Mouse (Mus musculus) gastrocnemius, postnatal 4 days (tissue): Measurements from ENCODE around the gene Prss57. TPM values are rescaled to one million over a fixed set of nuclear protein-coding genes. Genes with fewer than 3 reads are reported as not detected.

ENCODE experiments used
- DNase-seq, 2 experiments: peaks; one replicate each; pipeline ENCODE4 v3.0.0; 2021 to 2022; ENCODE audit warnings: low spot score in 2 of 2, mixed read lengths in 2 of 2
- long read RNA-seq, 2 experiments: library from polyadenylated mRNA; stranded (forward); transcript quantifications; one replicate each; pipeline ENCODE4 v2.0.0; 2021
- total RNA-seq, 2 experiments: library from RNA; stranded (reverse); gene quantifications; 2 replicates each; pipeline ENCODE4 v1.2.3; 2021

Prss57 gene
- not detected for total RNA-seq
- long read RNA-seq, experiment 1, partial matches to known transcripts, result 0 of 1 reads
- long read RNA-seq, experiment 1, other reads (novel, unspliced or antisense), result 0 of 1 reads
- long read RNA-seq, experiment 2, result 0 reads

DNA sequence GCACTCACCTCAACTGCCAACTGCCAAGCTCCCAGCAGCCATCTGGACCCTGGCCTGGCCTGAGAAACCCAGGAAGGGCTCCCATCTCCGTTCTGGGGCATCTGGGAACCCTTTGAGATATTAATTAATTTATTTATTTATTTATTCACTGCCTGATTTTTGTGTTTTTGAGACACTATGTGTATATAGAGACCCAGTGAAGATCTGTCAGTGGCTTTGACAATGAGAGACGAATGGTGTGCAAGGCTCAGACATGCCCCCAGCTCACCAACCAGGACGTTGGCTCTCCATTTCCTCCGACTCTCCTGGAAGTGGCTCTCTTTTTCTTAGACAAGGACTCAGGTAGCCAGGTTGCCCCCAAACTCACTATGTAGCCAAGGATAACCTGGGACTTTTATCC is at the start of gene Prss57:
Gene Prss57, minus strand, starts transcription at position 101 of the 400 bp plus-strand sequence.
- no peak for DNase-seq

DNA sequence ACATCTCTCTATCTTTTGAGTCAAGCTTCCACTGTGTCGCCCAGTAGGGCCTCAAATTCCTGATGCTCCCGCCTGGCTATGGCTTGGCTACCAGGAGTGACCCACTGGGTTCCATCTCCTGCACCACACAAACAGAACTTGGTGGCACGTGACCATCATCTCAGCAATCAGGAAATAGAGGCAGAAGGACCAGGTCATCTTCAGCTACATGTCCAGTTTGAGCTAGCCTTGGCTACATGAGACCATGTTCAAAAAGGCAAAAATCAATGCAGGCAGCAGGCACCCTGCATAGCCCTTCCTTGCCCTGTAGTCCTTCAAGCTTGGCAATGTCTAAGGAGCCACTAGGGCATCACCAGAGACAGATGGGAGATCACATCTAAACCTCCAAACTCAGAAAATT is 49.3 kb upstream of the Prss57 start:
- DNase-seq, result no peak

DNA sequence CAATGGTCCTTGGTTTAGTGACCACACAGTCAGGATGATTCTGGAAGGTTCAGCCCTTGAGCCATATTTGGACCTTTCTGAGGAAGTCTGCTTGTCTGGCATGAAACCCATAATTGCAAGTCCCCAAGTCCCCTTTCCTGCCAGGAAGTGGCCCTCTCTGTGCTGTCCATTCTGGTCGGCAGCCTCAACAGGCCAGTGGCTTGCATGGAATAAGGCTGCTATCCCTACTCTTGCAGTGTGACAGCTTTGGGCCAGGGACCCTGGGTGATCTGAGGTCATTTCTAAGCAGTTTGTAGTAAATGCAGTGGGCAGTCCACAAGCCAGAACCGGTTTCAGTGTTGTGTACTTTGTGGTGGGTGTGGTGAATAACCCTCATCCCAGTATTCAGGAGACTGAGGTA is 47.4 kb upstream of the Prss57 start:
- DNase-seq, result no peak

DNA sequence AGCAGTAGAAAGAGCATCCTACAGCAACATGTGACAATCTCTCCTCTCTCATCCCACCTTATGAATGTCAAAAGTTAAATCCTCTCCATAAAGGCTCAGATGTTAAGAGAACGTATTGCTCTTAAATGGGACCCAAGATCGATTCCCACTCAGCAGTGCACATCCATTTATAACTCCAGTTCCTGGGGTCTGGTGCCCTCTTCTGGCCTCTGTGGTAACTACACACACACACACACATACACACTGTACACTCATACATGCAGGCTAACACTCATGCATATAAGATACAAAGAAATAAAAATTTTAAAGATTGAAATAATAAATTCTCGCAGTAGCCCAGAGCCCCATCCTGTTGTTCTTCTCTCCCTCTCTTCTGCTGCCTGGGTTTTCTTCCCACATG is 46.2 kb upstream of the Prss57 start:
- no peak for DNase-seq

DNA sequence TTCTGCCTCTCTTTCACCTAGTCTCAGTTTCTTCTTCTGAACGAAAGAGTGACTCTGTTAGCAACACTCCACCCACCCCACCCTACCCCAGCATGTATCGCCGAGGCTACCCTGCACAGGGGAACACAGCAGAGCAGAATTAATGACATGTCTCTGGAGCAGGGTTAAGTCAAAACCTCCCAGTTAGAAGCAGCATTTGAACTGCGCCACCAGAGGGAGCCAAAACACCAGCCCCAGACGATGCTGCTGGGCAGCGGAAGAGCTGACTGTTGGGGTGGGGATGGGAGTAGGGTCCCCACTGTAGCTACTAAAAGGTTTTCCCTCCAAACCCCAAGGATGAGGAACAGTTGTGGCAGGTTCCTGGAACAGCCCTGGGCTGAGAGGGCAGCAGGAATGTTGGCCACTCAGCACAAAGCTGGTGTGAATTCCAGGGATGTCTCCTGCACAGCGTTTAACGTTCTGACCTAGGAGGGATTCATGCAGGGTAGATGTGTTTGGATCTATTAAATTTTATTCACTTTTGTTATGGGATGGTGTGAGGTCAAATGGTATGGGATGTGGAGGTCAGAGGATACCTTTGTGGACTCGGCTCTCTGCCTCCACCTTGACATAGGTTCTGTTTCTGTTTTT is 44.1 kb upstream of the Prss57 start:
- peak in 1 of 2 experiments; percentile 79 for DNase-seq

DNA sequence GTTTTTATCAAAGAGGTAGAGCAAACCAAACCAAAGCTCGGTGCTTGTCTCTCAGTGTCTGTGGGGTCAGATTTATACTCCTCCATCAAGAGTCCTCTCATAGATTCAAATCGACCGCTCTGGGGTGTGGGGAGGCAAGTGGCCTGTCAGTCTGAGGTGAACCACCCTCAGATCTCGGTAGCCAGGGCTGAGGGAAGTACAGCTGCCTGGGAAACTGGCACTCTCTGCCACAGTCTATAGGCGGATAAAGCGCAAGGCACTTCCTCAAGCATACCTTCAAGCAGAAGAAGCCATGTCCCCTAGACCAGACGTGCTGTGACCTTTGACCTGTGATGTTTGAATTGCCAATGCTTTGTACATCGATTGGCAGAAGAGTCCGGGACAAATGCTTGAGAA is 42.0 kb upstream of the Prss57 start:
- DNase-seq, result no peak

DNA sequence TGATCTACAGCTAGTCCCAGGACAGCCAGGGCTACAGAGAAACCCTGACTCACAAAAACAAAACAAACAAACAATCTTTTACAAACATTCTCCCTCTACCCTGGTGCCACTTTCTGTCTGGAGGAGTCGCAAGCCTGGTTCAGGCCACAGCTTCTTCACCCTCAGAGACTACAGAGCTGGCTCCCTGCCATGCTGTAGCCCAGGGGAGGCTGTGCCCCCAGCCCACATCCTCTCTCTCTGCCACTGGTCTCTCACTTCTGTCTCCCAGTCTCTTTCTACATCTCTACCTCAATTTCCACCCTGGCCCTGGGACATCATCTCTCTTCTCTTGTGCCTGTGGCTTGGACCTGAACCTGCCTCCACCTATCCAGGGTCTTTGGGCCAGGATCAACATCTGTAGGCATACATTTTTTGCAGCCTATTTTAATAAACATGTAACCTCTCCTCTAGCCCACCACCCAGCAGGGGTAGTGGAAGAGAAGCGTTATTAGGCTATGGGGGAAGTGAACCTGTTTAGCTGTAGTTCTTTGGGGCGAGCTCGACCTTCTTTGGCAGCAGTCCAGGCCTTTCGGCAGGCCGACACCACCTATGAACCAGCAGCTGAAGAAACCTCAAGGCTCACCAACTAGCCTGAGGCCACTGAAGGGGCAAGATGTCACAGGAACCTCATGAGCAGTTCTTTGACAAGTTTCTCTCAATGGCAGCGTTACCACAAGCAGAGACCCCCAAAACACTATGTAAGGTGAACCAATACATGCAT is 41.4 kb upstream of the Prss57 start:
- DNase-seq, result no peak

DNA sequence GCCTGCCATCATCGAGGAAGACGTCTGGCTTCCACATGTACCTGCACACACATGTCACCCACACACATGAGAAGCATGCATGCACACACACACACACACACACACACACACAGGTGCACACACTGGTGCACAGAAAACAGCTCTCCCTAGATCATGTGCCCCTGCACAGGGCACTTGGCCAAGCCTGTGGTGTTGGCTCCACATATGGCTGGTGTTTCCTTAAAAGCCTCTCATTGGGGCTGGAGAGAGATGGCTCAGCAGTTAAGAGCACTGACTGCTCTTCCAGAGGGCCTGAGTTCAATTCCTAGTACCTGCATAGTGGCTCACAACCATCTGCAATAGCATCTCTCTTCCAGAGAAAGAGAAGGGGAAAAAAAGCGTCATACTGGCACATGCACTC is 40.8 kb upstream of the Prss57 start:
- DNase-seq, result no peak

DNA sequence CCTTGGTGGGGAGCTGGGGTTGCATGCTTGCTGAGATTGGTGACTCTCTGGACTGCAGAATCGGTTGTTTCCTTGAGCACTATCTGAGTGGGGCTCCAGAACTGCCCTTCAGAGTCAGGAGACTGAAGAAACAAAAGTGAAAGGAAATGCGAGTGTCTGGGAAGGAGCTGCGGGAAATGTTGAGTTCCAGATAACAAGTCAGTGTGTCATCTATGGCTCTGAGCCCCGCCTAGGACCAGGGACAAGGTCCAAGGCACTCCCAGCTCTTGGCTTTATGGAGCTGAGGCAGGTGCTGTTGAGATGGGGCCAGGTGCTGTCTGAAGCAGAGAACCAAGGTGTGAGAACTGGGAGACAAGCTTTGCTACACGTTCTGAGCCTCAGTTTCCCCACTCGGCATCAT is 33.7 kb upstream of the Prss57 start:
- no peak for DNase-seq

DNA sequence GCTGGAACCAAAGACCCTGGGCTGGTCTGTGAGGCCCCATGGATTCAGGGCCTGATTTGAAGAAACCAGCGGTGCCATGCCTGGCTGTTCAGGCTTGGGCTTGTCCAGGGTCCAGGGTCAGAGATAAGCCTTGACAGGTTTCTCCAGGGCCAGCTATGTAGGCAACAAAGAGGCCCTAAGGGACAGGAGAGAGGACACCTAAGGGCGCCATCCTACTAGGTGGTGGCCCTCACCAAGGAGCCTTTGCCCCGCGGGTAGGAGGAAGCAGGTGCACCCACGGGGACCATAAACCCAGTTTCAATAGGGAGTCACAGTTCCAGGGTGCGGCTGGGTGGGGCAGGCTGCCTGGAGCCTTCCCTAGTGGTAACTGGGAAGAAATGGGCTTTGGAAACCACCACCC is 32.2 kb upstream of the Prss57 start:
- DNase-seq, result no peak

DNA sequence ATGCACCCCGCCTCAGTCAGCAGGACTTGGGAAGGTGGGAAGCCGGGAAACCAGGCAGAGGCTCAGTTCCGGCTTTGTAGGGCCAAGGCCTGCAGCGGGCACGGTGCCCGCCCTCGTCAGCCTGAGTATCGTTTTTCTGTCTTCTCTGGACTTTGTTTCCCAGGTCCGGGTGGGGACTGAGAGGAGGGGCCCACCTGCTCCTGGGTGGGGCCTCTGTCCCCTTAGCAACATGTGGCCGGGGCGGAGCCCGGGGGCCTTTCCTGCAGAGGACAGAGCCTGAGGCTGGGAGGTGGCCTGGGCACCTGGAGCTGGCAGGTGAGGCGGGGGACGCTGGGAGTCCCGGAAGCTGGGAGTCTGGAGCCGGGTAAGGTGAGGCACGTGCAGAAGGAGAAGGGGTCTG is 31.6 kb upstream of the Prss57 start:
- DNase-seq, result no peak

DNA sequence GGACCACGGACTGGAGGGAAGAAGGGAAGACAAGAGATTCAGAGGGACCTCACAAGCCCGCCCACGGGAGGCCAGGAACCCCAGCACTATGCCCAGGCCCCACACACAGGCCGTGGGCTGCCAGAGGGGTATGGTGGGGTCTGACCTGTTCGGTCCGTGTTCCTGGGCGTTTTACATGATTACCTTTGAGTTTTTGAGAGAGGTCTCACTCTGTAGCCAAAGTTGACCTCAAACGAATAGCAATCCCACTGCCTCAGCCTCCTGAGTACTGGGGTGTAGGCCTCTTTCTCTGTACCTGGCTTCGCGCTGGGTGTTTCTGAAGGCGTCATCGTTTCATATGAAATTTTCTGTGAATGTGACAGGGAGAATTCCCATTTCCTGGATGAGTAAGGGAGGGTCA is 31.0 kb upstream of the Prss57 start:
- DNase-seq, result no peak

DNA sequence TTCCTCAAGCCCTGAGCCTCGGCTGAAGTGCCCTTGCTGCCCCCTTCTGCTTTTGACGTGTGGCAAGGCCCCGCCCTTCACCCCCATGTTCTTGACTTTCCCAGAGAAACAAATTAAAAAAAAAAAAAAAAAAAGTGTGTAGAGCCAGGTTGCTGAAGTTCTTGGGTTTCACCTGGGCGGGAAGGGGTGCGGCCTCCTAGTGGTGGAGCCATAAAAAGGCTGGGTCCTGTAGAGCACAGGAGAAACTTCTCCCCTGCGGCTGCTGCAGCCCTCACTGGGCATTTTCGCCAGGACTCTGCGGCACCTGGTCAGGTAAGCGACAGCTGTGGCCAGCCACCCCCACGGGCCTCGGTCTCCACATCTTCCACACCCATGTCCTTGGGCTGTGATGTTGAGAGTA is 30.0 kb upstream of the Prss57 start, which contains the start of gene Misp:
Gene Misp, plus strand, starts transcription at position 208 of the 400 bp plus-strand sequence.
- no peak for DNase-seq

DNA sequence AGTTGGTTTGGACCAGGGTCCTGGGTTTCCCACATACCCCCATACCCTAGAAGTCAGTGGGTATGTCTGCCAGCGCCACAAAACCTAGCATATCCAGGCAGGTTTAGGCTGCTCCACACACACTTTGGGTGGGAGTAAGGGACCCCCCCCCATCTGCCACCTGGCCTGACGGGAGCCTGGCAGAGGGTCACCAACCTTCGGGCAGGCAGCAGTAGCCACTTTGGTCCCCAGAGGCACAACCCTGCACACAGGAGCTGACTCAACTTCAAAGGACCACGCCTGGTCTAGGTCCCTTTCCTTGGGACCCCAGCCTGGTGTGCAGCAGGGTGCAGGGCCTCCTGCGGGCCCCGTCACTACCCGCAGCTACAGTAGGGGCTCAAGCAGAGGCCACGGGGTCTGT is 29.5 kb upstream of the Prss57 start:
- DNase-seq, result no peak

DNA sequence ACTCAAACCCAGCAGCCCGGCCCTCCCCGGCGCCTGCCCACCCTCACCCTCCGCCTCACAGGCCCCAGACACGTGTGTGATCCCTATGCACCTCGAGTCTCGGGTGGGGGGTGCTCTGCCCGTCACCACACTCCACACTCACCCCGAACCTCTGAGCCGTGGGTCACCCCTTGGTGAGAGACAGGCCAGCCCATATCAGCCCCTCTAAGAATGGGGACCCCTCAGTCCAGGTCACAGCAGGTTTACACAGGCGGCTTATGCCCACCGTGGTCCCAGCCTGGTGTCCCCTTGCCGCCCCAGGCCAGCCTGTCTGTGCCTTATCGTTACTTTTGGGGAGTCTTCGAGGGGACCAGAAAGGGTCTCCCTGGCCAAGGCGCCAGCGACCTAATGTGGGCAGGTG is 28.8 kb upstream of the Prss57 start:
- DNase-seq, result no peak

DNA sequence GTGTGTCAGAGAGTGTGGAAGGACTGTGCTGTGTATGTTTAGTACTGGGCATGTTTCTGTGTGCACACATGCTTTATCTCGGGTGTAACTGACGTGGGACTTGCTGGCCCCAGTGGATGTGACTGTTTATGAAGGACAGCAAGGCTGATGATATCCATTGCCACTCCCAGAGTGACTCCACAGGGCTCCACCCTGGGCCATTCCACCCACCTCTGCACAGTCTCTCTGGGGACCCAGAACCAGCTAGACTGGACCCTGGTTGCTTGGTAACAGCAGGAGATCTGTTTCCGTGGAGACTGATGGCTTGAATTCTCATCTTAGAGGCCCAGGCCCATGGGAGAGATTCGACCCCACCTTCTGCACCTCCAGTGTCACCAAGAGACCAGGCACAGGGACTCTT is 27.5 kb upstream of the Prss57 start:
- DNase-seq, result no peak

DNA sequence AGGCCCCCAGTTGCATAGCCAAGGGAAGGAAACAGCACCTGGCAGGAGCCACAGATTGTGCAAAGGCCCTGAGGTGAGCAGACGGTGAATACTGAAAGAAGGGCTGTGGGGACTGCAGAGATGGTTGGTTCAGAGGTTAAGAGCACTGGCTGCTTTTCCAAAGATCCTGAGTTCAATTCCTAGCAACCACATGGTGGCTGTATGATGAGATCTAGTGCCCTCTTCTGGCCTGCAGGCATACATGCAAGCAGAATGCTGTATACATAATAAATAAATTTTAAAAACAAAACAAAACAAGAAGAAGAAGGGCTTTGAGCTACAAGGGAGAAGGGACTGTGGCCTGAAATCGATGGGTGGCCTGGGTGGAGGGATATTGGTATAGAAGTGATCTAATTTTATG is 26.4 kb upstream of the Prss57 start:
- DNase-seq, result no peak

DNA sequence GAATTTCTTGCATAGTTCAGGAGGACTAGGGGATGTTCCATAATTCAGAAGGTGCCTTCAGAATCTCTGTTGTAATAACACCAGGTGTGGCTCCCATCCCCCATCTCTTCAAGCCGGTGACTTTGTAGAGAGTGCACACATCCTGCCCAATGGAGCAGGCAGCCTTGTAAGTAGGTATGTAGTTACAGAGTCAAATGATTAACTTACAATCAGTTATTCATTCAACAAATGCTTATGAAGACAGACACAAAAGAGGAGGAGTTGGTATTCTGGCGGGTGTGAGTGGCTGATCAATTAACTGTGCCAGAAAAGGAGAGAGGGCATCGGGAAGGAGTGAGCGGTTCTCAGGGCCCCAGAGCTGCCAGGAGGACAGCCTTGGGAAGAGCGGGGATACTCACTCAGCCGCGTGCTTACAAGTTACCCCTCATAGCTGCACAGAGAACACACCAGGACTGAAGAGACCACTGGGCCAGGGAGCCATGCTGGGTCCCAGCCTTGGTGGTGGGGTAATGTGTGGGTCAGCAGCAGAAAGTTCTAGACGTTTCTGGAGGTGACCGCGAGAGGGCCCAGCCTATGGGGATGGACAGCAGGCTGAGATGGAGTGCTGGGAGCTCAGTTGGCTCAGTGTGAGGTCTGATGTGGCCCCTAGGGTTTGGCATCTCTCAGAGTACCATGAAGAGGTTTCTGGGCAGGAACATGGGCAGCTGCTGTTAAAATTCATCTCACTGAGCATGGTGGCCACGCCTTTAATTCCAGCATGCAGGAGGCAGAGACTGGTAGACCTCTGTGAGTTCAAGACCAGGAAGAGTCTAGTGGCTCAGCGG is 25.1 kb upstream of the Prss57 start:
- DNase-seq, result no peak

DNA sequence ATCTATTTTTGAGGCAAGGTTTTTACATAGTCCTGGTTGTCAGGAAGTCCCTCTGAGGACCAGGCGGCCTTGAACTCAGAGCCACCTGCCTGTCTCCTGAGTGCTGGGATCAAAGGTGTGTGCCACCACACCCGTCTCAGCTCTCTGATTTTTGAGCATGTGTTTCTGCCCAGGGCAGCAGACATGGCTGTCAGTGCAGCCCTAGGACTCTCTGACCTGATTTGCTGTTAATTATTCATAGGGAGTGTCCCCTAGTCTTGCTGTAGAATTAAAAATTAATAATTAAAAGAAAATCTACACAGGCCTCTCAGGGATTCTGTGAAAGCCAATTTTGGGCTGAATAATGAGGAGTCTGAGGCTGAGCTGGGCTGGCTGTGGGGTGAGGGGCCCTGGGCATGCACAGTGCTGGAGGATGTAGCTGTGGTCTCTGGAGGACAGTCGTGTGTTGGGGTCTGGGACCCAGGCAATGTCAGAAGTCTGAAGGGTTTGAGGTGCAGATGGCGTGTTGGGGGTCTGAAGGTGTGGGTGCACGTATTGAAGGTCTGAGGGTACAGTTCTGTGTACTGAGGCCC is 23.6 kb upstream of the Prss57 start:
- DNase-seq, result no peak

DNA sequence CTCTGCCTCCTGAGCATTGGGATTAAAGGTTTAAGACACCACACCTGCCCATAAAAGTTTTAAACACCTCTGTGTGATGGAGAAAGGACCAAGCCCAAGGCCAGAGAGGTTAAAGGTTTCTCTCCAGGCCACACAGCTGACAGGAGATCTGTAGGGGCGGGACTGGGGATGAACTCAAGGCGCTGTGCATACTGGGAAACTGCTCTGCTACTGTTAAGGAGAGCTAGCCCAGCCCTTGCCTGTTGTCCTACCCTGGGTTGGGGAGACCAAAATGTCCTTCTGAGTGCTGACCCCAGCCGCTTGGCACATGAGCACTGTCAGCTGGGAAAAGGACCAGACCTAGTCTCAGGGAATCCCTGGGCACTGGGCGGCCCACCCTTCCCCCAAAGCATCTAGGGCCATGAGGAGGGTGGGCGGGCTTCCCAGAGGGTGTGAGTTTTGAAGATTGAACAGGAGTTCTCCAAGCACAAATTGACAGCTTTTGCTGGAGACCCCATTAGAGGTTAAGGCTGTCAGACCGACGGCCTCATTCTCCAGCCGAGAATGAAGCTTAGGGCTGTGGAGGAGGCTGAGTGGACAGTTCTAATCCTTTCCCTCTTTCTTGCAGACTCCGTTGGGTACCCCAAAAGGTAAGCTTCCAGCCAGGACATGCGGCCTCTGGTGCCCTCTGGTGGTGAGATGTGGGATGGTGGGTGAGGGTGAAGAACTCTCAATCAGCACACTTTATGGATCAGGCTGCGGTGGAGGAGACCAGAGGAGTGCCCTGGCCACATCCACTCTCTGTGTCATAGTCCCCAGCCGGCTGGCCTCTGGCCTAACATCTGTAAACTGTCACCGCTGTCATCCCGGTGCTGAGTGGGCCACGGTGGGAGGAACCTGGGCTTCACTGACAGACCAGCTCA is 21.2 kb upstream of the Prss57 start:
- peak; percentile 70 to 83 for DNase-seq

DNA sequence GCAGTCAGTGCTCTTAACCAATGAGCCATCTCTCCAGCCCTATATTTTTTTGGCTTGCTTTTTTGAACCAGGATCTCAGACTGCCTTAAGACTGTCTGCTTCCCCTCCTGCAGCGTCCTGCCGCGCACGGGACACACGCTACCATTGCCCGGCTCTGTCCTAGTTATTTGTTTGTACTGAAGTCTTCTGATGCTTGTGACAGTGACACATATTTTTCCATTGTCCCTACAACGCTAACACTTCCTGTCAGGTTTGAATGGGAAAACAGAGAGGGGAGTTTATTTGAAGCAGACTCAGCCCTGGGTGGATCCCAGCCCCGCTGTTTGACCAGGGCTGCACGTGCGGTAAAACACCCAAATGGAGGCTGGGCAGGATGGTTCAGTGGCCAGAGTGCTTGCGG is 18.0 kb upstream of the Prss57 start:
- no peak for DNase-seq
